Mouse (Mus musculus) limb, embryonic 12.5 days (tissue): Measurements from ENCODE around the gene Ifi44. TPM values are rescaled to one million over a fixed set of nuclear protein-coding genes. Genes with fewer than 3 reads are reported as not detected.

Experiments used
- ATAC-seq: fragments of 200-750 bp; cut with Nextera tagmentation; 2 replicates; pipeline ENCODE4 v1.8.0; 2017; ENCODE audit warnings: low read depth, moderate TSS enrichment; ENCODE audit not compliant: insufficient number of reproducible peaks, insufficient read depth, low FRiP score, low TSS enrichment
- H3K27ac ChIP-seq: fragments of 300-500 bp; sonication (generic); 2 replicates; pipeline ENCODE4 v1.5.1; 2016; ENCODE audit warnings: mild to moderate bottlenecking, moderate library complexity
- H3K27me3 ChIP-seq: fragments of 300-500 bp; sonication (generic); 2 replicates; pipeline ENCODE4 v1.6.1; 2016; ENCODE audit warnings: mild to moderate bottlenecking, moderate library complexity
- H3K36me3 ChIP-seq: fragments of 300-500 bp; sonication (generic); 2 replicates; pipeline ENCODE4 v1.6.1; 2016; ENCODE audit warnings: mild to moderate bottlenecking, moderate library complexity
- H3K4me1 ChIP-seq: fragments of 300-500 bp; sonication (generic); replicated peaks from 2 replicates; pipeline ENCODE4 v1.6.1; 2016
- H3K4me2 ChIP-seq: fragments of 300-500 bp; sonication (generic); 2 replicates; pipeline ENCODE4 v1.6.1; 2016; ENCODE audit warnings: mild to moderate bottlenecking, moderate library complexity
- H3K4me3 ChIP-seq: fragments of 300-500 bp; sonication (generic); replicated peaks from 2 replicates; pipeline ENCODE4 v1.5.1; 2016; ENCODE audit warnings: mild to moderate bottlenecking
- H3K9ac ChIP-seq: fragments of 300-500 bp; sonication (generic); replicated peaks from 2 replicates; pipeline ENCODE4 v1.6.1; 2016; ENCODE audit warnings: mild to moderate bottlenecking, moderate library complexity
- H3K9me3 ChIP-seq: fragments of 300-500 bp; sonication (generic); 2 replicates; pipeline ENCODE4 v1.6.1; 2016; ENCODE audit warnings: mild to moderate bottlenecking, moderate library complexity
- WGBS: fragments of 180-500 bp; shearing (Covaris S2); methylation state at CpG from one replicate; pipeline ENCODE4 v1.1.7; 2016; 5-methylcytosine and 5-hydroxymethylcytosine counted together
- polyA plus RNA-seq: library from polyadenylated mRNA; unstranded; fragments of >200 nt; fragmentation: Nextera tagmentation; extraction: Ambion mirVana; gene quantifications from 2 replicates; pipeline ENCODE4 v1.2.1, GENCODE M21; 2016

Ifi44 gene
- polyA plus RNA-seq = 0.23 TPM in 1 of 2 replicates, not detected in the other

DNA sequence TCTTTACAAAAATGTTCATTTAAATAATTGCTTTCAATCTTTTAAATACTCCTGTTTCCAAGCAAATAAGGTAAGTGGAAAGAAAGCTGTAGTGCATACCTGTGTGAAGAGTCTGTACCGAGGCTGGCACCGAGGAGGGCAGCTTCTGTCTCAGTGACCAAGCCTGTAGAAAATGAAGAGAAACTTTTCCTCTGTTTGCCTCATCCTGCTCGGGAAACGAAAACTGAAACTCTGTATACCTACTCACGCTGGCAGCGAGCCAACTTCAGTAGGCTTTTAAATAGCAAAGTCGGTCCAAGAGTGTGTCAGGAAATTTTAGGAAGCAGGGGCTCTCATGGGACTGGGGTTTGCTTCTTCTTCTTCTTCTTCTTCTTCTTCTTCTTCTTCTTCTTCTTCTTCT is at the start of gene Ifi44:
TSS of gene Ifi44 (minus strand) at position 224 of the 400 bp plus-strand sequence.
- no peak for ATAC-seq
- WGBS = 65% methylated on average over 7 of the region's 7 CpGs

GRCm38 (mm10) chr3:151788622-151789021 is 38.9 kb upstream of the Ifi44 start:
- no peaks in the 10 kb centered on the region for H3K4me1 ChIP-seq
- no peak for ATAC-seq
- H3K27ac ChIP-seq = no peak overlapping the region
- H3K9ac ChIP-seq = no peak overlapping the region
- H3K4me3 ChIP-seq = no peak overlapping the region
- H3K36me3 ChIP-seq = no peaks in the 10 kb centered on the region
- H3K9me3 ChIP-seq = no peaks in the 10 kb centered on the region
- no peak overlapping the region for H3K4me2 ChIP-seq
- WGBS = 81% methylated on average over 8 of the region's 8 CpGs
- H3K27me3 ChIP-seq = no peaks in the 10 kb centered on the region

More for the DNA sequence above, at the start of gene Ifi44:
- H3K4me1 ChIP-seq = no peaks in the 10 kb centered on the region
- no peaks in the 10 kb centered on the region for H3K9me3 ChIP-seq
- no peak within 1 kb of the TSS for H3K27ac ChIP-seq
- H3K4me2 ChIP-seq = no peak within 1 kb of the TSS
- H3K9ac ChIP-seq = no peak within 1 kb of the TSS
- H3K27me3 ChIP-seq = no peaks in the 10 kb centered on the region
- no peak within 1 kb of the TSS for H3K4me3 ChIP-seq
- H3K36me3 ChIP-seq = no peaks in the 10 kb centered on the region

DNA sequence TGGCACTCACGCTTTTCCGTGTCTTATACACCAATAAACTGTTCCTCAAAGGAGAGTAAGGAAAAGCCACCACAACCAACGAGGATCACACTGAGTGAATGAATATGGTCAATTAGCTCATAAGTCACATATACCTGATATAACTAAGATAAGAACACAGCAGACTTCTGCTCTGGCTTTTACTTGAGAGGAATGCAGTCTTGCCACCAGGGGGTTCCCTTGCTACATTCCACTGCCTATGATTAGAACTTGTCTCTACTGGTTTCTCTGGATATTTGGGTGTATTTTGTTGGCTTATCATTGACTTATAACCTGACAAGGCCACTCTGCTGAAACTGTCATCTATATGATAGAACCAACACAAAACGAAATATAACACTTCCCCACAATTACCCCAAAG is 25.3 kb upstream of the Ifi44 start:
- Histone ChIP-seq H3K36me3 (no peaks in the 10 kb centered on the region), H3K4me3 (no peak overlapping the region), H3K27ac (no peak overlapping the region), H3K27me3 (no peaks in the 10 kb centered on the region), H3K9ac (no peak overlapping the region), H3K9me3 (no peaks in the 10 kb centered on the region), H3K4me2 (no peak overlapping the region), H3K4me1 (no peaks in the 10 kb centered on the region)
- WGBS = 68% methylated on average over 4 of the region's 4 CpGs
- ATAC-seq = no peak

DNA sequence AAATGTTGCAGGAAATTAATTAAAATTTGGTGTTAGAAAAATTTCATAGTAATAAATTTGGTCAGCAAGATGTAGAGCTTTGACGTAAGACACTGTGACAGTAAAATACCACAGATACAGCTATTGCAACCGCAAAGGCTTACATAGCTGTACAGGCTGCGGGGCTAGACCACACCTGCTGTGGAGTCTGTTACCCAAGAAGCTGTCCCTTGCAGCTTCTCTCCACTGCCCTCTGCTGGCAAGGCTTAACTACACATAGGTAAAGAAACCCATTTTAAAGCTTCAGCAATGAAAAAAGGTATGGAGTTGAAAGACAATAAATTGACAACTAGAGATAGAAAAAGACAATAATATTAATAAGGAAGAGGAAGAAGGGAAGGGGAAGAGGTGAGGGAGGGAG is 21.3 kb upstream of the Ifi44 start:
- WGBS = 64% methylated on average over 3 of the region's 3 CpGs
- H3K27me3 ChIP-seq = no peaks in the 10 kb centered on the region
- H3K27ac ChIP-seq = no peak overlapping the region
- H3K36me3 ChIP-seq = no peaks in the 10 kb centered on the region
- no peak overlapping the region for H3K4me2 ChIP-seq
- H3K4me3 ChIP-seq = no peak overlapping the region
- no peaks in the 10 kb centered on the region for H3K4me1 ChIP-seq
- H3K9me3 ChIP-seq = no peaks in the 10 kb centered on the region
- no peak overlapping the region for H3K9ac ChIP-seq
- no peak for ATAC-seq

DNA sequence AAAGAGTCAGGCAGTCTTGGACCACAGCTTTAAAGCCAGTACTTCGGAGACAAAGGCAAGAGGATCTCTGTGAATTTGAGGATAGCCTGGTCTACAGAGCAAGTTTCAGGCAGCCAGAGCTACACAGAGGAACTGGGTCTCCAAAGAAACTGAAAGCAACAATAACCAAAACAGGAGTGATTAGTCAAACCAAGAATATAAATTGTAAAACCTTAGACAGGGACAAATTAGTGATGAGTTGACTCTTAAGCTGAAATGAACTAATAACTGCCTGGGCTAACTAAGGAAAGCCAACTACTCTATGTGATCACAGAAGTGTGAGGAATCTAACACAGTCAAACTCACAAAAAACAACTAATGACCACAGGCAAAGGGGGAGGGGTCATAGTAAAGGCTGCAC is 1.2 kb downstream of the Ifi44 start:
- WGBS = 100% methylated on average over 1 of the region's 1 CpGs
- Histone ChIP-seq H3K36me3 (no peaks in the 10 kb centered on the region), H3K27me3 (no peaks in the 10 kb centered on the region), H3K4me1 (no peaks in the 10 kb centered on the region), H3K4me3 (no peak overlapping the region), H3K27ac (no peak overlapping the region), H3K9me3 (no peaks in the 10 kb centered on the region), H3K9ac (no peak overlapping the region), H3K4me2 (no peak overlapping the region)
- ATAC-seq = no peak

GRCm38 (mm10) chr3:151746058-151746457 is 3.7 kb downstream of the Ifi44 start:
- no peak for ATAC-seq
- 88% methylated on average over 8 of the region's 8 CpGs for WGBS
- H3K27ac ChIP-seq = no peak overlapping the region
- H3K36me3 ChIP-seq = no peaks in the 10 kb centered on the region
- H3K9me3 ChIP-seq = no peaks in the 10 kb centered on the region
- H3K9ac ChIP-seq = no peak overlapping the region
- no peaks in the 10 kb centered on the region for H3K4me1 ChIP-seq
- H3K4me3 ChIP-seq = no peak overlapping the region
- no peaks in the 10 kb centered on the region for H3K27me3 ChIP-seq
- no peak overlapping the region for H3K4me2 ChIP-seq

GRCm38 (mm10) chr3:151742223-151742622 is 7.5 kb downstream of the Ifi44 start:
- Histone ChIP-seq H3K36me3 (no peaks in the 10 kb centered on the region), H3K27ac (no peak overlapping the region), H3K27me3 (no peaks in the 10 kb centered on the region), H3K9me3 (no peaks in the 10 kb centered on the region), H3K9ac (no peak overlapping the region), H3K4me1 (no peaks in the 10 kb centered on the region), H3K4me2 (no peak overlapping the region), H3K4me3 (no peak overlapping the region)
- no peak for ATAC-seq
- 82% methylated on average over 1 of the region's 1 CpGs for WGBS

- no peak overlapping the region for H3K27ac ChIP-seq
- ATAC-seq = no peak
- no peaks in the 10 kb centered on the region for H3K4me1 ChIP-seq
- H3K27me3 ChIP-seq = no peaks in the 10 kb centered on the region
- no peaks in the 10 kb centered on the region for H3K36me3 ChIP-seq
- no peak overlapping the region for H3K4me2 ChIP-seq
- no peak overlapping the region for H3K9ac ChIP-seq
- WGBS = 46% methylated on average over 1 of the region's 1 CpGs
- H3K4me3 ChIP-seq = no peak overlapping the region
- H3K9me3 ChIP-seq = no peaks in the 10 kb centered on the region
These were observed 33.5 kb downstream of the Ifi44 start for GRCm38 (mm10) chr3:151716246-151716645.

GRCm38 (mm10) chr3:151707335-151707734 is 42.4 kb downstream of the Ifi44 start:
- H3K4me3 ChIP-seq = no peak overlapping the region
- no peak for ATAC-seq
- H3K27ac ChIP-seq = no peak overlapping the region
- H3K27me3 ChIP-seq = no peaks in the 10 kb centered on the region
- no peaks in the 10 kb centered on the region for H3K9me3 ChIP-seq
- 94% methylated on average over 4 of the region's 4 CpGs for WGBS
- no peak overlapping the region for H3K9ac ChIP-seq
- no peak overlapping the region for H3K4me2 ChIP-seq
- H3K36me3 ChIP-seq = no peaks in the 10 kb centered on the region
- no peaks in the 10 kb centered on the region for H3K4me1 ChIP-seq

Other genes starting within 250 kb of the Ifi44 start
- not detected in 2 replicates for gene Ifi44l, start 12.9 kb upstream of the Ifi44 start, polyA plus RNA-seq
- 3.2 and 3.3 TPM in 2 replicates for gene Ptgfr, start 87.7 kb upstream of the Ifi44 start, polyA plus RNA-seq